Mouse (Mus musculus) myocyte (in vitro differentiated cells): ENCODE results near the gene Cct2. TPM values are rescaled to one million over a fixed set of nuclear protein-coding genes. Genes with fewer than 3 reads are reported as not detected.
"Not testable (repeated sequence)": the region's sequence is repeated elsewhere in the genome, so short reads cannot be mapped to it uniquely, and the experiment has no call there.

ENCODE experiments used
- H3K27me3 ChIP-seq: one replicate; pipeline ENCODE4 v1.6.1; 2011; ENCODE audit not compliant: control insufficient read depth, insufficient read depth, insufficient read length
- H3K36me3 ChIP-seq: one replicate; pipeline ENCODE4 v1.6.1; 2011; ENCODE audit not compliant: control insufficient read depth, insufficient read depth
- H3K4me2 ChIP-seq: one replicate; pipeline ENCODE4 v1.6.1; 2011; ENCODE audit warnings: low read depth, control low read depth
- H3K4me3 ChIP-seq: one replicate; pipeline ENCODE4 v1.5.1; 2011; ENCODE audit warnings: mild to moderate bottlenecking, control low read depth, moderate library complexity
- H3K79me2 ChIP-seq: one replicate; pipeline ENCODE4 v1.6.1; 2011; ENCODE audit not compliant: control insufficient read depth, insufficient read depth
- H3ac ChIP-seq: one replicate; pipeline ENCODE4 v1.6.1; 2011; ENCODE audit not compliant: control insufficient read depth, insufficient read length
- CEBPB ChIP-seq: IDR thresholded peaks from 2 replicates; pipeline ENCODE4 v1.6.1; 2011; ENCODE audit warnings: mild to moderate bottlenecking, moderate library complexity; ENCODE audit not compliant: poor library complexity, insufficient read depth, severe bottlenecking
- E2F4 ChIP-seq: IDR thresholded peaks from one replicate; pipeline ENCODE4 v1.6.1; 2011; ENCODE audit warnings: mild to moderate bottlenecking, control low read depth, moderate library complexity; ENCODE audit not compliant: insufficient read depth
- MAX ChIP-seq: IDR thresholded peaks from one replicate; pipeline ENCODE4 v1.6.1; 2011; ENCODE audit warnings: low read depth, mild to moderate bottlenecking, control low read depth
- MYOD1 ChIP-seq, 3 experiments: IDR thresholded peaks; one replicate each; pipeline ENCODE4 v1.6.1; 2011; ENCODE audit warnings: control low read depth in 2 of 3, low read depth in 2 of 3, mild to moderate bottlenecking in 2 of 3, moderate library complexity in 1 of 3; ENCODE audit not compliant: insufficient read length in 2 of 3, control insufficient read depth in 1 of 3
- MYOG ChIP-seq, 3 experiments: IDR thresholded peaks; one replicate each; pipeline ENCODE4 v1.6.1; 2011; ENCODE audit warnings: control low read depth in 2 of 3, low read depth in 2 of 3, mild to moderate bottlenecking in 2 of 3; ENCODE audit not compliant: insufficient read length in 2 of 3, control insufficient read depth in 1 of 3, insufficient read depth in 1 of 3
- POLR2A ChIP-seq: IDR thresholded peaks from one replicate; pipeline ENCODE4 v1.6.1; 2011; ENCODE audit warnings: low read depth, mild to moderate bottlenecking, control low read depth, moderate library complexity; ENCODE audit not compliant: insufficient read length
- POLR2AphosphoS2 ChIP-seq: IDR thresholded peaks from one replicate; pipeline ENCODE4 v1.6.1; 2011; ENCODE audit warnings: low read depth, control low read depth; ENCODE audit not compliant: insufficient read length
- REST ChIP-seq: IDR thresholded peaks from one replicate; pipeline ENCODE4 v1.6.1; 2011; ENCODE audit warnings: mild to moderate bottlenecking, control low read depth, moderate library complexity; ENCODE audit not compliant: insufficient read depth, insufficient read length
- SRF ChIP-seq: IDR thresholded peaks from one replicate; pipeline ENCODE4 v1.6.1; 2011; ENCODE audit warnings: low read depth; ENCODE audit not compliant: control insufficient read depth, insufficient read length
- TCF12 ChIP-seq: IDR thresholded peaks from one replicate; pipeline ENCODE4 v1.6.1; 2011; ENCODE audit warnings: mild to moderate bottlenecking, control low read depth; ENCODE audit not compliant: poor library complexity, insufficient read depth, severe bottlenecking
- TCF3 ChIP-seq: IDR thresholded peaks from one replicate; pipeline ENCODE4 v1.6.1; 2011; ENCODE audit warnings: low read depth, control low read depth; ENCODE audit not compliant: insufficient read length
- USF1 ChIP-seq: IDR thresholded peaks from one replicate; pipeline ENCODE4 v1.6.1; 2011; ENCODE audit warnings: low read depth, mild to moderate bottlenecking, control low read depth, moderate library complexity
- polyA plus RNA-seq: library from polyadenylated mRNA; unstranded; fragments of >200 nt; fragmentation: generic; extraction: Trizol; gene quantifications from one replicate; pipeline ENCODE4 v1.2.1, GENCODE M21; 2012; ENCODE audit warnings: missing spikeins

Gene Cct2
- polyA plus RNA-seq, 1 experiment: 384 TPM

GRCm38 (mm10) chr10:117055668-117056067 is 7.9 kb downstream of the Cct2 start:
- Histone ChIP-seq H3K36me3 (peaks cover 95% of the 10 kb centered on the region), H3K79me2 (peaks cover 23% of the 10 kb centered on the region), H3K4me2 (no peak overlapping the region), H3K4me3 (no peak overlapping the region), H3ac (no peak overlapping the region), H3K27me3 (no peaks in the 10 kb centered on the region)
- TF ChIP-seq USF1 (no peak), TCF3 (no peak), MAX (no peak), E2F4 (no peak), CEBPB (no peak), MYOG (IDR thresholded peaks at IDR 0.05; ENCODE audit: control insufficient read depth in 1 of 3, insufficient read depth in 1 of 3, insufficient read length in 2 of 3, low read depth in 2 of 3) (no peak), POLR2AphosphoS2 (no peak), TCF12 (no peak), MYOD1 (IDR thresholded peaks at IDR 0.05; ENCODE audit: control insufficient read depth in 1 of 3, insufficient read length in 2 of 3, low read depth in 2 of 3) (no peak)

GRCm38 (mm10) chr10:117049961-117050597 is 13.5 kb downstream of the Cct2 start:
- Histone ChIP-seq H3K79me2 (no peaks in the 10 kb centered on the region), H3K4me2 (no peak overlapping the region), H3K4me3 (no peak overlapping the region), H3ac (no peak overlapping the region), H3K36me3 (peaks cover 59% of the 10 kb centered on the region), H3K27me3 (no peaks in the 10 kb centered on the region)
- TF ChIP-seq REST: no peak
- TF ChIP-seq MAX: no peak

GRCm38 (mm10) chr10:117049253-117049652 is 14.4 kb downstream of the Cct2 start:
- no peak overlapping the region for H3ac ChIP-seq
- peaks cover 52% of the 10 kb centered on the region for H3K36me3 ChIP-seq
- H3K27me3 ChIP-seq: no peaks in the 10 kb centered on the region
- TF ChIP-seq POLR2AphosphoS2 (no peak), E2F4 (no peak), MYOD1 (IDR thresholded peaks at IDR 0.05; ENCODE audit: control insufficient read depth in 1 of 3, insufficient read length in 2 of 3, low read depth in 2 of 3) (no peak)
- H3K79me2 ChIP-seq: no peaks in the 10 kb centered on the region
- H3K4me2 ChIP-seq: no peak overlapping the region
- H3K4me3 ChIP-seq: no peak overlapping the region

- no peak within 1 kb of the TSS for H3K4me2 ChIP-seq
- H3ac ChIP-seq: no peak within 1 kb of the TSS
- H3K36me3 ChIP-seq: peaks cover 16% of the 10 kb centered on the region
- TF ChIP-seq MYOD1 (IDR thresholded peaks at IDR 0.05; ENCODE audit: control insufficient read depth in 1 of 3, insufficient read length in 2 of 3, low read depth in 2 of 3): no peak
- no peak for TF ChIP-seq SRF
- no peak within 1 kb of the TSS for H3K4me3 ChIP-seq
- no peaks in the 10 kb centered on the region for H3K79me2 ChIP-seq
- no peaks in the 10 kb centered on the region for H3K27me3 ChIP-seq
Observed at GRCm38 (mm10) chr10:117045175-117046056, 18.2 kb downstream of the Cct2 start, which contains the start of gene Lrrc10. TSS of gene Lrrc10 (plus strand) at chr10:117045341.

- H3K36me3 ChIP-seq, H3ac ChIP-seq, H3K27me3 ChIP-seq, H3K4me2 ChIP-seq, H3K4me3 ChIP-seq, H3K79me2 ChIP-seq: not testable (repeated sequence)
Observed at GRCm38 (mm10) chr10:117043497-117044166, 20.0 kb downstream of the Cct2 start.

GRCm38 (mm10) chr10:117042295-117042694 is 21.3 kb downstream of the Cct2 start:
- Histone ChIP-seq H3K27me3 (no peaks in the 10 kb centered on the region), H3K4me3 (no peak overlapping the region), H3ac (no peak overlapping the region), H3K36me3 (no peaks in the 10 kb centered on the region), H3K4me2 (no peak overlapping the region), H3K79me2 (no peaks in the 10 kb centered on the region)
- TF ChIP-seq SRF: no peak
- no peak for TF ChIP-seq MYOD1 (IDR thresholded peaks at IDR 0.05; ENCODE audit: control insufficient read depth in 1 of 3, insufficient read length in 2 of 3, low read depth in 2 of 3)
- TF ChIP-seq REST: no peak
- no peak for TF ChIP-seq TCF3
- TF ChIP-seq POLR2A: no peak
- TF ChIP-seq MYOG (IDR thresholded peaks at IDR 0.05; ENCODE audit: control insufficient read depth in 1 of 3, insufficient read depth in 1 of 3, insufficient read length in 2 of 3, low read depth in 2 of 3): no peak
- no peak for TF ChIP-seq USF1
- no peak for TF ChIP-seq MAX
- no peak for TF ChIP-seq CEBPB
- no peak for TF ChIP-seq POLR2AphosphoS2
- TF ChIP-seq E2F4: no peak
- TF ChIP-seq TCF12: no peak
